Comparison of ENCODE assay signal across 12 mouse cellular contexts in genomic region chr1:177467150-177467549, GRCm38 (mm10). TPM values are rescaled to one million over a fixed set of nuclear protein-coding genes. Genes with fewer than 3 reads are reported as not detected.
DNase-seq lines count a peak whose midpoint lies in the region; ATAC-seq and TF ChIP-seq lines count a peak whose summit lies in the region.
"Had no signal": no experiment of that assay in that cellular context is flagged by ENCODE, and none has a peak within 500 bp of the region (broad histone marks: within the 10 kb centered on the region; RNA-seq: fewer than 3 reads in every experiment).

No protein-coding gene starts in this region.

- no peak for TF ChIP-seq CTCF in thymus, adult 2 months (IDR thresholded peaks at IDR 0.05; ENCODE audit: borderline replicate concordance, control insufficient read depth, extremely low read depth, insufficient read depth, low read length, poor library complexity)
- no peak for TF ChIP-seq CTCF in spleen, adult 2 months (IDR thresholded peaks at IDR 0.05; ENCODE audit: extremely low read depth, insufficient read depth, insufficient read length, insufficient replicate concordance)

- peak; percentile 24 for DNase-seq in thymus, adult 2 months
- no peak for DNase-seq in thymus, postnatal 0 days (ENCODE audit: low spot score)
- DNase-seq in spleen, adult 2 months (ENCODE audit: low read depth in 1 of 2, low spot score in 2 of 2): peak; percentile 79 to 86
- DNase-seq in gastrocnemius, postnatal 10 days: no peak
- DNase-seq in left cerebral cortex, postnatal 14 days (ENCODE audit: low spot score in 2 of 2): no peak
- DNase-seq in midbrain, embryonic 11.5 days (ENCODE audit: low spot score, missing footprints): no peak
- DNase-seq: cerebellum, postnatal 14 days; heart, postnatal 36 days; kidney, postnatal 4 days; liver, embryonic 13.5 days had no signal

- H3K27me3 ChIP-seq in thymus, adult 2 months (ENCODE audit: control insufficient read depth, insufficient read depth, low read length): no peaks in the 10 kb centered on the region
- no peaks in the 10 kb centered on the region for H3K27me3 ChIP-seq in spleen, adult 2 months (ENCODE audit: control insufficient read depth, insufficient read depth, low read length)
- H3K27me3 ChIP-seq in midbrain, embryonic 11.5 days (ENCODE audit: control insufficient read depth, insufficient read depth, low read length): no peaks in the 10 kb centered on the region
- H3K27me3 ChIP-seq: liver, embryonic 13.5 days had no signal

- H3K27ac ChIP-seq in thymus, adult 2 months (ENCODE audit: control insufficient read depth, insufficient read depth, low read length): no peak overlapping the region
- peak overlapping the region; percentile 57 for H3K27ac ChIP-seq in spleen, adult 2 months (ENCODE audit: insufficient read depth, low read length)
- H3K27ac ChIP-seq in midbrain, embryonic 11.5 days (ENCODE audit: low read depth, low read length): no peak overlapping the region
- H3K27ac ChIP-seq: liver, embryonic 13.5 days had no signal

- no peaks in the 10 kb centered on the region for H3K36me3 ChIP-seq in thymus, adult 2 months (ENCODE audit: control insufficient read depth, insufficient read depth, low read length)
- no peaks in the 10 kb centered on the region for H3K36me3 ChIP-seq in spleen, adult 2 months (ENCODE audit: control insufficient read depth, insufficient read depth, low read length)
- no peaks in the 10 kb centered on the region for H3K36me3 ChIP-seq in midbrain, embryonic 11.5 days (ENCODE audit: control insufficient read depth, insufficient read depth, low read length)
- H3K36me3 ChIP-seq: liver, embryonic 13.5 days had no signal

- WGBS in thymus, adult 2 months: 13% methylated on average over 8 of the region's 8 CpGs
- WGBS in spleen, adult 2 months: 6% methylated on average over 8 of the region's 8 CpGs
- WGBS in midbrain, embryonic 11.5 days: 78% methylated on average over 8 of the region's 8 CpGs

- no peaks in the 10 kb centered on the region for H3K9me3 ChIP-seq in midbrain, embryonic 11.5 days (ENCODE audit: control insufficient read depth, low read length)
- H3K9me3 ChIP-seq: liver, embryonic 13.5 days had no signal

- peak; percentile 80 to 85 for ATAC-seq in hematopoietic stem cell, adult 5-6 weeks (replicated peaks in 1 of 2; ENCODE audit: insufficient read depth in 1 of 2, low FRiP score in 2 of 2, low TSS enrichment in 1 of 2, low read depth in 1 of 2, poor library complexity in 2 of 2, severe bottlenecking in 2 of 2)
- ATAC-seq in midbrain, embryonic 11.5 days (ENCODE audit: low FRiP score): no peak
- ATAC-seq: intestine, postnatal 0 days had no signal

- H3K4me2 ChIP-seq in midbrain, embryonic 11.5 days: no peak overlapping the region
- H3K4me2 ChIP-seq: liver, embryonic 13.5 days had no signal

- intact Hi-C loops in left cerebral cortex, postnatal 14 days (cut with DNase I): no loop called here

- no peak overlapping the region for H3K9ac ChIP-seq in midbrain, embryonic 11.5 days (ENCODE audit: low read length)
- H3K9ac ChIP-seq: liver, embryonic 13.5 days had no signal

- peaks cover 8% of the 10 kb centered on the region for H3K4me1 ChIP-seq in thymus, adult 2 months (replicated peaks; ENCODE audit: control insufficient read depth, insufficient read depth, low read length)
- H3K4me1 ChIP-seq in spleen, adult 2 months (ENCODE audit: control insufficient read depth, insufficient read depth, insufficient read length): peaks cover 33% of the 10 kb centered on the region; the same call in 1 of the 2 replicates
- no peaks in the 10 kb centered on the region for H3K4me1 ChIP-seq in midbrain, embryonic 11.5 days (ENCODE audit: control insufficient read depth, insufficient read depth, low read length)
- H3K4me1 ChIP-seq: liver, embryonic 13.5 days had no signal

- no peak overlapping the region for H3K4me3 ChIP-seq in thymus, adult 2 months (ENCODE audit: control insufficient read depth, insufficient read depth, low read length)
- H3K4me3 ChIP-seq in spleen, adult 2 months (ENCODE audit: extremely low read depth, insufficient read depth, insufficient read length): no peak overlapping the region
- H3K4me3 ChIP-seq in midbrain, embryonic 11.5 days (ENCODE audit: low read depth, low read length): no peak overlapping the region
- H3K4me3 ChIP-seq: liver, embryonic 13.5 days had no signal

- TF ChIP-seq POLR2A in thymus, adult 2 months (IDR thresholded peaks at IDR 0.05; ENCODE audit: control insufficient read depth, extremely low read depth, insufficient read depth, low read length, poor library complexity): no peak
- no peak for TF ChIP-seq POLR2A in spleen, adult 2 months (IDR thresholded peaks at IDR 0.05; ENCODE audit: low read depth, low read length)

RNA-seq across cellular contexts. Expression of gene Zbtb18, which starts 25.0 kb away (rescaled TPM):
- polyA plus RNA-seq in thymus, adult 2 months (2012; rRNA removed): 46.9 and 50.0 TPM in 2 replicates
- polyA plus RNA-seq in thymus, postnatal 0 days (2015; fragmentation: Nextera tagmentation; extraction: Ambion mirVana): 5.9 and 7.1 TPM in 2 replicates
- 46.5 and 53.8 TPM in 2 replicates for total RNA-seq in hematopoietic stem cell, adult 5-6 weeks (2017)
- polyA plus RNA-seq in spleen, adult 2 months (2012; rRNA removed): 18.1 and 19.9 TPM in 2 replicates
- total RNA-seq in gastrocnemius, postnatal 10 days (2021): 10 to 100 TPM; 84.3 to 88.7 TPM
- total RNA-seq in left cerebral cortex, postnatal 14 days (2021): 100 to 1,000 TPM; 397 to 428 TPM
- polyA plus RNA-seq in midbrain, embryonic 11.5 days (2014; fragmentation: Nextera tagmentation; extraction: Ambion mirVana): 10.2 and 10.7 TPM in 2 replicates

Comparison
In these comparisons a context has a peak if more than half of its experiments do, and no peak if none do; other contexts are left out.
1. DNase-seq: peak in thymus, adult 2 months (single experiment) and spleen, adult 2 months (2 of 2); none in thymus, postnatal 0 days (single experiment), gastrocnemius, postnatal 10 days (single experiment), left cerebral cortex, postnatal 14 days (0 of 2) and midbrain, embryonic 11.5 days (single experiment).